14 mouse cellular contexts compared by ENCODE assay signal in the genomic region with DNA sequence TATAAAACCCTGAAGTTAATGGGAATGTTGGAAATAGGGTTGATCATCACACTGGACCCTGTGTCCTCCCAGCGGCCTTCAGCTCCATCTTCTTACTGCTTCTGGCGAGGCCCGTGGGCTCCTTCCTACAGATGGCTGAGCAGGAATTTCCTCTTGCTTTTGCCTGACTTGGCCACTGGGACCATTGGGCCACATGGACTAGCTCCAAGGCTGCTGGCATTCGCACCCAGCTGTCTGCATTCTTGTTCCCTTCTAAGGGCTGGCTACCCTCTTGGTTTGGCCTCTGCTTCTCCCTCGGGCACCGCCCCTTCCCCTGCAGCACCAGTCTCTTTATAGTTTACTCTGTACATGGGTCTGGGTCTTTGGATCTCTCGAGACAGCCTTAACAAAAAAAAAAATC. TPM values are rescaled to one million over a fixed set of nuclear protein-coding genes. Genes with fewer than 3 reads are reported as not detected.
DNase-seq lines count a peak whose midpoint lies in the region; ATAC-seq and TF ChIP-seq lines count a peak whose summit lies in the region.
"Had no signal": no experiment of that assay in that cellular context is flagged by ENCODE, and none has a peak within 500 bp of the region (broad histone marks: within the 10 kb centered on the region; RNA-seq: fewer than 3 reads in every experiment).

No protein-coding gene starts in this region.

- H3K4me1 ChIP-seq in midbrain, embryonic 15.5 days = no peaks in the 10 kb centered on the region
- H3K4me1 ChIP-seq: embryonic facial prominence, embryonic 10.5 days; forebrain, embryonic 15.5 days; hindbrain, embryonic 12.5 days had no signal

- intact Hi-C loops in left cerebral cortex, adult 2 months (cut with DNase I) = no loop called here
- intact Hi-C loops in gastrocnemius, adult 2 months (cut with DNase I) = no loop called here

- no peak overlapping the region for H3K9ac ChIP-seq in midbrain, embryonic 15.5 days
- H3K9ac ChIP-seq: forebrain, embryonic 15.5 days; hindbrain, embryonic 12.5 days had no signal

- H3K9me3 ChIP-seq in midbrain, embryonic 15.5 days = no peaks in the 10 kb centered on the region
- H3K9me3 ChIP-seq: embryonic facial prominence, embryonic 10.5 days; forebrain, embryonic 15.5 days; hindbrain, embryonic 12.5 days had no signal

- 86% methylated on average over 7 of the region's 7 CpGs for WGBS in midbrain, embryonic 15.5 days

- no peak overlapping the region for H3K4me2 ChIP-seq in midbrain, embryonic 15.5 days
- H3K4me2 ChIP-seq: forebrain, embryonic 15.5 days; hindbrain, embryonic 12.5 days had no signal

- no peak overlapping the region for H3K4me3 ChIP-seq in left cerebral cortex, adult 2 months
- H3K4me3 ChIP-seq in gastrocnemius, adult 2 months = peak overlapping the region; percentile 7; the same call in 1 of the 2 replicates
- H3K4me3 ChIP-seq in midbrain, embryonic 15.5 days = no peak overlapping the region
- H3K4me3 ChIP-seq: embryonic facial prominence, embryonic 10.5 days; forebrain, embryonic 15.5 days; hindbrain, embryonic 12.5 days had no signal

- H3K27ac ChIP-seq in left cerebral cortex, adult 2 months = 0 out of 2 replicates have a peak overlapping the region, but pooled peaks have one; percentile 32
- H3K27ac ChIP-seq in gastrocnemius, adult 2 months = peak overlapping the region; percentile 86
- H3K27ac ChIP-seq in midbrain, embryonic 15.5 days = no peak overlapping the region
- H3K27ac ChIP-seq: embryonic facial prominence, embryonic 10.5 days; forebrain, embryonic 15.5 days; hindbrain, embryonic 12.5 days; macrophage had no signal

- H3K36me3 ChIP-seq in midbrain, embryonic 15.5 days (replicated peaks) = peaks cover 10% of the 10 kb centered on the region; the same call in 1 of the 2 replicates

- DNase-seq in left cerebral cortex, adult 2 months (ENCODE audit: extremely low spot score in 1 of 2, low spot score in 2 of 2) = no peak
- no peak for DNase-seq in left cerebral cortex, adult 8-10 months (ENCODE audit: low spot score in 2 of 2)
- DNase-seq in adrenal gland, postnatal 14 days = peak; percentile 65
- DNase-seq in gastrocnemius, adult 2 months = peak; percentile 81
- peak; percentile 13 for DNase-seq in kidney, adult 9 months
- no peak for DNase-seq in testis, postnatal 10 days (ENCODE audit: low spot score)
- DNase-seq: liver; right cerebral cortex, adult 18-20 months; thymus, adult 18-20 months had no signal

- H3K27me3 ChIP-seq in midbrain, embryonic 15.5 days (replicated peaks) = no peaks in the 10 kb centered on the region
- H3K27me3 ChIP-seq: forebrain, embryonic 15.5 days; hindbrain, embryonic 12.5 days had no signal

- TF ChIP-seq CTCF in left cerebral cortex, adult 2 months (IDR thresholded peaks at IDR 0.05) = no peak
- TF ChIP-seq CTCF in gastrocnemius, adult 2 months (IDR thresholded peaks at IDR 0.05) = no peak

- ATAC-seq in midbrain, embryonic 15.5 days (replicated peaks) = no peak
- ATAC-seq: forebrain, embryonic 15.5 days had no signal

RNA-seq across cellular contexts. Expression of gene Mmd, which starts 26.4 kb away (rescaled TPM):
- 100 to 1,000 TPM; 222 to 227 TPM for total RNA-seq in left cerebral cortex, adult 2 months (2021)
- total RNA-seq in left cerebral cortex, adult 8-10 months (2022) = 100 to 1,000 TPM; 184 to 215 (median 198) TPM
- 68.3 and 87.3 TPM in 2 replicates for total RNA-seq in adrenal gland, postnatal 14 days (2021)
- 1 to 10 TPM; 9.2 to 9.5 TPM for total RNA-seq in gastrocnemius, adult 2 months (2021)
- polyA plus RNA-seq in midbrain, embryonic 15.5 days (2015; fragmentation: Nextera tagmentation; extraction: Ambion mirVana) = 120 and 125 TPM in 2 replicates

Comparison
In these comparisons a context has a peak if more than half of its experiments do, and no peak if none do; other contexts are left out.
1. DNase-seq: peak in adrenal gland, postnatal 14 days (single experiment), gastrocnemius, adult 2 months (single experiment) and kidney, adult 9 months (single experiment); none in left cerebral cortex, adult 2 months (0 of 2), left cerebral cortex, adult 8-10 months (0 of 2) and testis, postnatal 10 days (single experiment).